Mouse (Mus musculus): Measurements from ENCODE around the gene Hist1h4c.

Hist1h4c gene

GRCm38 (mm10) chr13:23698300-23698693 is at the start of gene Hist1h4c:
Gene Hist1h4c (minus strand): TSS chr13:23698454.
- peak; percentile 99 for DNase-seq

GRCm38 (mm10) chr13:23747892-23748288 is 49.6 kb upstream of the Hist1h4c start:
- no peak for DNase-seq

- no peak for DNase-seq
These were observed 49.0 kb upstream of the Hist1h4c start for GRCm38 (mm10) chr13:23747081-23747891.

GRCm38 (mm10) chr13:23746201-23747080 is 48.2 kb upstream of the Hist1h4c start, which contains the start of gene Hist1h2bb:
Gene Hist1h2bb (plus strand): TSS chr13:23746734.
- DNase-seq: peak; percentile 71

GRCm38 (mm10) chr13:23745381-23746161 is 47.3 kb upstream of the Hist1h4c start, which contains the start of gene Hist1h3c:
Gene Hist1h3c (minus strand): TSS chr13:23745602.
- DNase-seq: peak; percentile 91

- no peak for DNase-seq
These were observed 46.4 kb upstream of the Hist1h4c start for GRCm38 (mm10) chr13:23744421-23745380.

GRCm38 (mm10) chr13:23743963-23744362 is 45.7 kb upstream of the Hist1h4c start:
- no peak for DNase-seq

- DNase-seq: no peak
These were observed 45.0 kb upstream of the Hist1h4c start for GRCm38 (mm10) chr13:23743215-23743614.

- no peak for DNase-seq
These were observed 43.8 kb upstream of the Hist1h4c start for GRCm38 (mm10) chr13:23742007-23742406.

- DNase-seq: no peak
These were observed 42.7 kb upstream of the Hist1h4c start for GRCm38 (mm10) chr13:23740910-23741309.

GRCm38 (mm10) chr13:23740256-23740840 is 42.1 kb upstream of the Hist1h4c start:
- DNase-seq: no peak

GRCm38 (mm10) chr13:23739922-23740252 is 41.6 kb upstream of the Hist1h4c start:
- DNase-seq: no peak

- DNase-seq: peak; percentile 95
These were observed 41.0 kb upstream of the Hist1h4c start for GRCm38 (mm10) chr13:23739069-23739921.

GRCm38 (mm10) chr13:23738677-23739068 is 40.4 kb upstream of the Hist1h4c start, which contains the start of gene Hist1h1c:
Gene Hist1h1c (plus strand): TSS chr13:23738808.
- DNase-seq: peak; percentile 94

GRCm38 (mm10) chr13:23738041-23738440 is 39.8 kb upstream of the Hist1h4c start:
- DNase-seq: no peak

- DNase-seq: no peak
These were observed 38.8 kb upstream of the Hist1h4c start for GRCm38 (mm10) chr13:23737091-23737490.

- peak; percentile 56 for DNase-seq
These were observed 34.0 kb upstream of the Hist1h4c start for GRCm38 (mm10) chr13:23732156-23732804.

GRCm38 (mm10) chr13:23730479-23730878 is 32.2 kb upstream of the Hist1h4c start:
- DNase-seq: peak; percentile 54

- DNase-seq: no peak
These were observed 31.5 kb upstream of the Hist1h4c start for GRCm38 (mm10) chr13:23729706-23730105.

GRCm38 (mm10) chr13:23729192-23729525 is 30.9 kb upstream of the Hist1h4c start:
- DNase-seq: no peak

Measured in lung, postnatal 10 days (tissue).